Mouse (Mus musculus) heart, embryonic 10.5 days (tissue): ENCODE data around the gene Chsy1. TPM values are rescaled to one million over a fixed set of nuclear protein-coding genes. Genes with fewer than 3 reads are reported as not detected.

Source experiments
- DNase-seq: peaks from one replicate; pipeline ENCODE4 v3.0.0-alpha.2; 2017; ENCODE audit warnings: low spot score
- H3K27ac ChIP-seq: fragments of 300-500 bp; sonication (generic); 2 replicates; pipeline ENCODE4 v1.5.1; 2016; ENCODE audit warnings: mild to moderate bottlenecking
- H3K27me3 ChIP-seq: fragments of 300-500 bp; sonication (generic); 2 replicates; pipeline ENCODE4 v1.6.1; 2016; ENCODE audit warnings: mild to moderate bottlenecking; ENCODE audit not compliant: poor library complexity, insufficient read depth, severe bottlenecking
- H3K36me3 ChIP-seq: fragments of 300-500 bp; sonication (generic); 2 replicates; pipeline ENCODE4 v1.6.1; 2016; ENCODE audit warnings: mild to moderate bottlenecking, moderate library complexity
- H3K4me1 ChIP-seq: fragments of 300-500 bp; sonication (generic); 2 replicates; pipeline ENCODE4 v1.6.1; 2016; ENCODE audit warnings: mild to moderate bottlenecking
- H3K4me3 ChIP-seq: fragments of 300-500 bp; sonication (generic); 2 replicates; pipeline ENCODE4 v1.5.1; 2016; ENCODE audit warnings: mild to moderate bottlenecking, moderate library complexity
- H3K9me3 ChIP-seq: fragments of 300-500 bp; sonication (generic); 2 replicates; pipeline ENCODE4 v1.6.1; 2016; ENCODE audit warnings: mild to moderate bottlenecking, moderate library complexity
- WGBS: fragments of 180-500 bp; shearing (Covaris S2); methylation state at CpG from one replicate; pipeline ENCODE4 v1.1.7; 2016; 5-methylcytosine and 5-hydroxymethylcytosine counted together
- polyA plus RNA-seq: library from polyadenylated mRNA; unstranded; fragments of >200 nt; fragmentation: Nextera tagmentation; extraction: Ambion mirVana; gene quantifications from 2 replicates; pipeline ENCODE4 v1.2.1, GENCODE M21; 2016

The Chsy1 gene
- 12.6 and 21.0 TPM in 2 replicates for polyA plus RNA-seq

DNA sequence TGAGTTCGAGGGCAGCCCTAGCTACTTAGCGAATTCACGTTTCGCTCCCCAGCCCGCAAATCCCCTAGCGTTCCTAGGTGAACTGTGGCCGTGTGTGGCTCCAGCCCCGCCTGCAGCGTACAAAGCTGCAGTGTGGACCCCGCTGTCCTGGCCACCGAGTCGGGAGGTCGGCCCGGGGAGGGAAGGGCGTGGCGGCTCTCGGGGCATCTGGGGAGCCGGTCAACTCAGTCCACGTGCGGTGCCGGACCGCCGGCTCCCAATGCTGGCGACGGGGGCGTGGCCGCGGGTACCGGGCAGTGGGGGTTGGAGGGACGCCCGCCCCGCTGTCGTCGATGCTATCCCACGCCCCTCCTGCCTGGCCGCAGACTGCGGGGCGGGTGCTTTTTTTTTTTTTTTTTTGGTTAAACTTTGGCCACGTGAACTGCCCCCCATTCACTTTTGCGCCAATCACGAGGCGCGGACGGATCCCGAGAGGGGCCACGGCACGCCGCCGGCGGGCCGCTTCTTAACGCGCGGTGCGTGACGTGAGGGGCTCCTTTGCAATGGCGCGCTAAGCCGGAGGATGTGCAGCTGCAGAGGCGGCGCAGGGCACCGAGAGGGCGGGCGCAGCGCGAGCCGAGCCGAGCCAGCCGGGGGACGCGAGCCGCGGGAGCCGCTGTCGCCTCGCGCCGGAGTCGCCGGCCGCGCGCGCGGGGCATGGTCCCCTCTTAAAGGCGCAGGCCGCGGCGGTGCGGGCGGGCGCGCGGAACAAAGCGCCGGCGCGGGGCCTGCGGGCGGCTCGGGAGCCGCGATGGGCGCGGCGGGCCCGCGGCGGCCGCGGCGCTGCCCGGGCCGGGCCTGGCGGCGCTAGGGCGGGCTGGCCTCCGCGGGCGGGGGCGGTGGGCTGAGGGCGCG is at the start of gene Chsy1:
Chsy1 (plus strand) TSS at position 555 of the 894 bp plus-strand sequence.
- peak; percentile 94 for DNase-seq
- WGBS = 9% methylated on average over 122 of the region's 123 CpGs
- no peaks in the 10 kb centered on the region for H3K9me3 ChIP-seq
- H3K27me3 ChIP-seq = no peaks in the 10 kb centered on the region
- peak within 1 kb of the TSS; percentile 97 for H3K27ac ChIP-seq
- H3K4me1 ChIP-seq = peaks cover 20% of the 10 kb centered on the region
- peak within 1 kb of the TSS; percentile 97 for H3K4me3 ChIP-seq
- H3K36me3 ChIP-seq = peaks cover 1% of the 10 kb centered on the region; the same call in 1 of the 2 replicates

DNA sequence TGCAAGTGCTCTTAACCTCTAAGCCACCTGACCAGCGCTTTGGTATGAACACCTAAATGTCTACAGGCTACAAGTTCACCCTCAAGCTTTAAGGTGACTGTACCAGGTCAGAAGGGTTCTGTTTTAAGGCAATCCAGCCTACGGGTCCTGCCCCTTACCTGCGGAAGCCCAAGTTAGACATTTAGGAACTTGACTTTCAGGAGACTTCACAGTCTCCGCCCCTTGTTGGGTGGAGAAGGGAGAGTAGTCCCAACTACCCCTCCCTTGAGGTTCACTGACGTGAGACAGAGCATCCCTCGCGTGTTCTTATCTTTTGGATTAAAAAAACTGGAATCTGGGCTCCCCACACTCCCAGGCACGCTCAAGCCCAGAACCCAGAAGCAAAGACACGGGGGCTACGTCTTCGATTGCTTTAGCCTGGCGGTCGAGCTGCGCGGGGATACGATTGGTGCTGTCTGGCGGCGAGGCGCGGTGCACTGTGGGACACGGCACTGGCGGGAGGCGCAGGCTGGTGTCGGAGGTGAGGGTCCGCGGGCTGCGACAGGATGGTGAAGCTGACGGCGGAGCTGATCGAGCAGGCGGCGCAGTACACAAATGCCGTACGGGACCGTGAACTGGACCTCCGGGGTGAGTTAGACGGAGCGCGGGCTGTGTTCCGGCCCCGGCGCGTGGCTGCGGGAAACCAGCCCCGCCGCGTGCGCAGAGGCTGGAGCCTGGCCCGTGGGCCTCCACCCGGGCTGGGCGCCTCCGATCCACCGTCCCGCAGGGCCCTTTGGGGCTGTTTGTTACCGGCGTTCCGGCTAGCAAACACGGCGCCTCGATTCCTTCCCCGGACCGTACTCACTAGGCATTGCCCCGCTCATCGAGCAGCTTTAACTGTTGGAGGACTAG is 49.0 kb upstream of the Chsy1 start:
- peak overlapping the region; percentile 90 for H3K27ac ChIP-seq
- peaks cover 29% of the 10 kb centered on the region for H3K36me3 ChIP-seq
- no peaks in the 10 kb centered on the region for H3K9me3 ChIP-seq
- peak overlapping the region; percentile 96 for H3K4me3 ChIP-seq
- WGBS = under 1% methylated on average over 64 of the region's 64 CpGs
- peak; percentile 95 for DNase-seq
- H3K27me3 ChIP-seq = no peaks in the 10 kb centered on the region
- peaks cover 10% of the 10 kb centered on the region for H3K4me1 ChIP-seq

DNA sequence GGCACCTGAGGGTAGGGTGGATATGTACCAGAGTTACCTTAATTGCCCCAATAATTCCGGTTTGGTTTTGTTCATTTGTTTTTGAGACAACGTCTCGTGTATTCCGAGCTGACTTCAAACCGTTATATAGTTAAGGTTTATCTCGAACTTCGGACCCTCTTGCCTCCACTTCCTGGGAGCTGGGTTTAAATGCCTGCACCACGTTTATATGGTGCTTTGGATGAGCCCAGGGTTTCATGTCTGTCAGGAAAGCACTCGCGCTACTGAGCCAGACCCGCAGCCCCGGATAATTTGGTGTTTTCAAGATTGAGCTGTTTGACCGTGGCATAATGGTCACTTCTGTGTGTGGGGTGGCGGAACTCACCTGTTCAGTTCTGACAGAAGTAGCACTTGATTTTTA is 48.3 kb upstream of the Chsy1 start:
- H3K9me3 ChIP-seq = no peaks in the 10 kb centered on the region
- no peaks in the 10 kb centered on the region for H3K27me3 ChIP-seq
- H3K4me1 ChIP-seq = peaks cover 10% of the 10 kb centered on the region
- H3K4me3 ChIP-seq = peak overlapping the region; percentile 96
- peaks cover 35% of the 10 kb centered on the region for H3K36me3 ChIP-seq
- H3K27ac ChIP-seq = peak overlapping the region; percentile 90
- 2% methylated on average over 14 of the region's 14 CpGs for WGBS
- DNase-seq = no peak

DNA sequence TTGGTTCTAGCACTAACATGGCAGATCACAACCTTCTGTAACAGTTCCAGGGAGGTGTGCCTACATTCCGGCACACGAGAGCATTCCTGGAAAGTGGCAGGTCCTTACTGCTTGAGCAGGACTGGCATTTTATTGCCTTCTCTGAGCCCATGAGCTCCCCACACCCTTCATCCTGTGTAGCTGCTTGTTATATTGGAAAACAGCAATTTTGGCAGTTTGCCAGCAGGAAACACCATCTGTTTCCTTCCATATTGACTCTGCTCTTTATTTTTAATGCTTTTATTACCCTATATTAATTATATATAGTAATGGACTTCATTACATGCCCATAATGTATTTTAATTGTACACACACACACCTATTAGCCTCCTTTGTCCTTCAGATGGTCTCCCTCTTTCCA is 32.9 kb upstream of the Chsy1 start:
- H3K4me3 ChIP-seq = no peak overlapping the region
- DNase-seq = no peak
- H3K27me3 ChIP-seq = no peaks in the 10 kb centered on the region
- H3K36me3 ChIP-seq = peaks cover 60% of the 10 kb centered on the region
- H3K27ac ChIP-seq = no peak overlapping the region
- H3K9me3 ChIP-seq = no peaks in the 10 kb centered on the region
- WGBS = 90% methylated on average over 2 of the region's 2 CpGs
- H3K4me1 ChIP-seq = peaks cover 12% of the 10 kb centered on the region

DNA sequence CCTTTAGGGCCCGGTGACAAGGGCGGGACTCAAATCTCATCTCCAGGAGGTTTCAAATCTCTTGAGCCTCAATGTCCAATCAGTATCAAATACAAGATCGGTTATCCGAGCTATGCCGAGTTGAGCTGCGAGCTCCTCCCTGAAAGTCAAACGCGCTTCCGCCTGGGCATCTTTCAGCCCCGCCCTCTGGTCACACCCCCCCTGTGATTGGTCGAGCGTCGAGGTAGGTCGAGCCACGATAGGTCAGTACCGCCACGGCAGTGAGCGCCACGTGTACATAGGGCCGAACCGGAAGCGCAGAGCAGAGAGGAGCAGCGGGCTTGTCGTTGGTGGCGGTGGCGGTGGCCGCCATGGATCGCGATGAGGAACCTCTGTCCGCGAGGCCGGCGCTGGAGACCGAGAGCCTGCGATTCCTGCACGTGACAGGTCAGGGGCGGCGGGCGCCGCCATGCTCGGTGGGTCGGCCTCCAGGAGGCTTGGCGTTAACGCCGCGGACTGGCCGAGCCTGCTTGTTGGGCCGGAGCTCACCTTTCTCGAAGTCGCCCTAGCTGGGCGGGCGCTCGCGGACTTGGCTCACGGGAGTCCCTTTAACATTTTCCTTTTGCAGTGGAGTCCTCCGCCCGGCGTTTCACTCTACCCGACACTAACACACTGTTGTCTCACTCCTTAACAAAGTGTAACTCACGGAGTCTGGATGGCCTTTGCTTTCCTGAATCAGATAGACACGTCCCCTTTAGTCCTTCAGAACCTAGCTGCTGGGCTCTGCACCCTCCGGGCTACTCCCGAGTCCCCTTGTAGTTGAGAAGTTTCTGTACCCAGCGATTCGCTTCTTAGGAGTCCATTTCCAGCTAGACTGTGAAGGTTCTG is 29.7 kb upstream of the Chsy1 start, which contains the start of gene Selenos:
Selenos (plus strand) TSS at position 286 of the 867 bp plus-strand sequence.
- under 1% methylated on average over 65 of the region's 65 CpGs for WGBS
- H3K27ac ChIP-seq = peak within 1 kb of the TSS; percentile 92
- peak within 1 kb of the TSS; percentile 84 for H3K4me3 ChIP-seq
- H3K27me3 ChIP-seq = no peaks in the 10 kb centered on the region
- H3K9me3 ChIP-seq = no peaks in the 10 kb centered on the region
- peaks cover 58% of the 10 kb centered on the region for H3K36me3 ChIP-seq
- peaks cover 12% of the 10 kb centered on the region for H3K4me1 ChIP-seq
- peak; percentile 98 for DNase-seq

DNA sequence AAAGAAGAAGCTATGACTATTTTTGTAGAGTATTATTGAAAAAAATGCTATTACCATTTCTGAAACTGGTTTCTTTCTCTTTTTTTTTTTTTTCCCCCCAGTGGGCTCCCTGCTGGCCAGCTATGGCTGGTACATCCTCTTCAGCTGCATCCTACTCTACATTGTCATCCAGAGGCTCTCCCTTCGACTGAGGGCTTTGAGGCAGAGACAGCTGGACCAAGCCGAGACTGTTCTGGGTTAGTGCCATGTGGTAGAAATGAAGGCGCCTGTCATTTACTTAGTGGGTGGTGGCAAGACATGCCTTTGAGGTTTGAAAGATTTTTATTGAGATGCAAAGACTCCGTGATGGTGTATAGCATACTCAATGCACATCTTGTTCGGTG is 29.1 kb upstream of the Chsy1 start:
- no peaks in the 10 kb centered on the region for H3K9me3 ChIP-seq
- no peak for DNase-seq
- H3K4me1 ChIP-seq = peaks cover 12% of the 10 kb centered on the region
- H3K36me3 ChIP-seq = peaks cover 58% of the 10 kb centered on the region
- 55% methylated on average over 5 of the region's 5 CpGs for WGBS
- H3K27ac ChIP-seq = peak overlapping the region; percentile 92; the same call in 1 of the 2 replicates
- peak overlapping the region; percentile 84 for H3K4me3 ChIP-seq
- no peaks in the 10 kb centered on the region for H3K27me3 ChIP-seq

DNA sequence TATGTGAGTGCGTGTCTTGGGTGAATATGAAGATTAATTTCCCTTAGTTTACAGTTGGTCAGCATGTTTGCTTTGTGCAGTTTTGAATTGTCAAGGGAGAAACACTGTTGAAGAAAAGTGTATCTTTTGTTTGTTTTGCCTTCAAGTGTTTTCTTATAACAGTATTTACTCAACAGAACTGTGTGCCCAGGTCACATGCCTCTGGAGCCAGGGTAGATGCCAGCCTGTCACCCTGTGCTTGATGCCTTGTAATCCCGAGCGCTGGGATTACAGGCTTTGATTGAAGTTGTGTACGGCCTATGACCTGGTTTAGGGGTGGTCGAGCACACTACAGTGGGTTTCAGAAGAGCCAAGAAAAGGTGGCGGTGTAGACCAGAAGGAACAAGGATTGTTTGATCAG is 25.6 kb upstream of the Chsy1 start:
- 91% methylated on average over 6 of the region's 6 CpGs for WGBS
- peaks cover 74% of the 10 kb centered on the region for H3K36me3 ChIP-seq
- DNase-seq = no peak
- no peaks in the 10 kb centered on the region for H3K27me3 ChIP-seq
- H3K27ac ChIP-seq = no peak overlapping the region
- H3K9me3 ChIP-seq = no peaks in the 10 kb centered on the region
- H3K4me1 ChIP-seq = peaks cover 11% of the 10 kb centered on the region
- H3K4me3 ChIP-seq = no peak overlapping the region

DNA sequence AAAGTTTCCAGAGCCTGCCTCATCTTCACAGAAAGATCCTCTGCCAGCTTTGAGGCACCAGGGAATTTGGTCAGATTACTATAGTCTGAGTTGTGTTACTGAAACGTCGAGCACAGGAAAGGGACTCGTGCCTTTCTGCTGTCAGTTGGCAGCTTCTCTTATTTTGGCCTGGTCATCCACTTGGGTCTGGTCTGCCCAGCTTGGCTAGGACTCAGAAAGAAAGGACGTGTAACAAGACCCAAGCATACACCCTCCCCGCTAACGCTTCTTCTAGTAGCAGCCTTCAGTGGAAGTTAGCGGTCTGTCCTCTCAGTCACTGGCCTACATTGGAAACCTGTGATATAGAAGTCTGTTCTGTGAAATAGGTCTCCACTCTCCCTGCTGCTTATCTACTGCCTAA is 24.8 kb upstream of the Chsy1 start:
- Histone ChIP-seq H3K36me3 (peaks cover 80% of the 10 kb centered on the region), H3K9me3 (no peaks in the 10 kb centered on the region), H3K27ac (no peak overlapping the region), H3K27me3 (no peaks in the 10 kb centered on the region), H3K4me3 (no peak overlapping the region), H3K4me1 (peaks cover 7% of the 10 kb centered on the region)
- DNase-seq = no peak
- 86% methylated on average over 7 of the region's 7 CpGs for WGBS

DNA sequence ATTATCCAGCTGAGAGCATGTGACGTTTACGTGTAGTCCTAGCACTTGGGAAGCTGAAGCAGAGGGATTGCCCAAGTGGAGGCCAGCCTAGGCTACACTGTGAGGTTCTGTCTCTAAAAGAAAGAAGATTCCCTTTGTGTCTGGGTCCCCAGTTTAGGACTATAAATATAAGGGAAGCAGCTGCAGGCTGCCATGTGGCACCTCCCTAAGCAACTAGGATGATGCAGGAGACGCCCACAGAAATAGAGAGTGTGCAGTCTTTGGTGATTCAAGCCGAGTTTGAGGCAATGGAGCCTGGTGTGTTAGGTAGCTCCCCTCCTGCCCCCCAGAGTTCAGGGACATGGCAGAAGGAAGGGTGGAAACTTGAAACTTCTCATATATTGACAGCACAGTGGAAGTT is 21.7 kb upstream of the Chsy1 start:
- Histone ChIP-seq H3K9me3 (no peaks in the 10 kb centered on the region), H3K4me3 (no peak overlapping the region), H3K4me1 (no peaks in the 10 kb centered on the region), H3K27me3 (no peaks in the 10 kb centered on the region), H3K36me3 (peaks cover 93% of the 10 kb centered on the region), H3K27ac (no peak overlapping the region)
- WGBS = 93% methylated on average over 4 of the region's 4 CpGs
- no peak for DNase-seq

DNA sequence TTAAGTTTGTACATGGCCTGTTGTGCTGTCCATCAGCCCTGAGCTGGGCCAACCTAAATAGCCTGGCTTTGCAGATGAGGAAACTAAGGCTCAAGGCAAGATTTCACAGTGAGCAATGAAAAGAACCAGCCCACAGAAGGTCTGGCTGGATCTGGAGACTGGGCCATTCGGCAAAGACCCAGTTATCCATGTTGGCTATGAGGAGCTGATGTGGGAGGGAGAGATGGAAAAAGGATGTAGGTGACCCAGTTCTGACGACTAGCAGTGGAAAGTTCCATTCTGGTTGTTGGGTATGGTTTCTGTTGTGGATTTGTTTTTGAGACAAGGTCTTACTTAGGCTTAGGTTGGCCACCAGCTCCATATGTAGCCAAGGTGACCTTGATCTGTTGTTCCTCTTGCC is 21.2 kb upstream of the Chsy1 start:
- WGBS = 89% methylated on average over 2 of the region's 2 CpGs
- H3K27ac ChIP-seq = no peak overlapping the region
- no peaks in the 10 kb centered on the region for H3K4me1 ChIP-seq
- H3K9me3 ChIP-seq = no peaks in the 10 kb centered on the region
- no peak for DNase-seq
- no peak overlapping the region for H3K4me3 ChIP-seq
- peaks cover 93% of the 10 kb centered on the region for H3K36me3 ChIP-seq
- no peaks in the 10 kb centered on the region for H3K27me3 ChIP-seq

DNA sequence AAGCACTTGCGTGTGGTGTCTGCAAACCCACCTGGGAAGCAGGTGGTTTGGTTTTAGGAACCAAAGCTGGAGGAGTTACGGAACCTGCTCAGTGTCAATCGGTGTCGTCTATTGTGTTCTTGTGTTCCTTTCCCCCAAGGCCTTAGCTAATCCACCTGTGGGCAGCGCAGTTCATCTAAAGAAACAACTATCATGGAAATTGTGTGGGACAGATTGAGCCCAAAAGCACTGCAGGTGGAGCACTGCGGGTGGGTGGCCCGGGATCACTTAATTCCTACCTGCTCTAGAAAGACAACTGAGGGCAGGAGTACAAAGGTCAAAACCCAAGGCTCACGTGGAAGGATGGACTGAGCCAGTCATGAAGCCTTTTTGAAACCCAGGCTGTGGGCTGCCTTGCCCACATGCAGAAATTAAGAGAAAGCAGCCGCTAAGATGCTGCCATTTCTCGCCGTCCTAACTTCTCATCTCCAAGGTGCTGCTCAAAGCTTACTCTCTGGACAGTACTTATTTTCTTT is 18.6 kb upstream of the Chsy1 start:
- H3K36me3 ChIP-seq = peaks cover 68% of the 10 kb centered on the region
- H3K9me3 ChIP-seq = no peaks in the 10 kb centered on the region
- no peak for DNase-seq
- H3K27ac ChIP-seq = no peak overlapping the region
- no peaks in the 10 kb centered on the region for H3K4me1 ChIP-seq
- 86% methylated on average over 11 of the region's 11 CpGs for WGBS
- H3K27me3 ChIP-seq = no peaks in the 10 kb centered on the region
- no peak overlapping the region for H3K4me3 ChIP-seq

DNA sequence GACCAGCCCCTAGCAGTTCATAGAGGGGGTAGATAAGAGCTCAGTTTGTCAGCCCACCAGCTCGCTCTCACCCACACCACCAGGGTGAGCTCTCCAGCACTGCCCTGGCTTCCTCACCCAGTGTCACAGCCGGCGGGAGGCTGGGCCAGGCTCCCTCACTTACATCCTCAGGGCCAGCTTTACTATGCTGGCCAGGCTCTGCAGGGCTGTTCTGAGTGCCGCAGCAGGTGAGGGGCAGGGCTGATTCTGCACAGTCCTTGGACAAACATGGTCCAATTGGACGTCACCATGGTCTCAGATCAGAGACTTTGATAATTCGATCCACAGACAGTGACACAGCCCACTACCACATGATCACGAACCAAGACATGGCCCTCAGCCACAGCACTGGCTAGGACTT is 17.8 kb upstream of the Chsy1 start:
- WGBS = 84% methylated on average over 7 of the region's 7 CpGs
- H3K27me3 ChIP-seq = no peaks in the 10 kb centered on the region
- no peaks in the 10 kb centered on the region for H3K4me1 ChIP-seq
- DNase-seq = no peak
- H3K27ac ChIP-seq = no peak overlapping the region
- peaks cover 60% of the 10 kb centered on the region for H3K36me3 ChIP-seq
- no peaks in the 10 kb centered on the region for H3K9me3 ChIP-seq
- H3K4me3 ChIP-seq = no peak overlapping the region
